Mouse (Mus musculus): ENCODE measurements at regions not wholly inside any gene's neighbourhood (a gene's known extent, or its start where the extent isn't known, plus 50 kb on each side); places are given as distances from the start of the nearest gene placed in this dataset.

DNA sequence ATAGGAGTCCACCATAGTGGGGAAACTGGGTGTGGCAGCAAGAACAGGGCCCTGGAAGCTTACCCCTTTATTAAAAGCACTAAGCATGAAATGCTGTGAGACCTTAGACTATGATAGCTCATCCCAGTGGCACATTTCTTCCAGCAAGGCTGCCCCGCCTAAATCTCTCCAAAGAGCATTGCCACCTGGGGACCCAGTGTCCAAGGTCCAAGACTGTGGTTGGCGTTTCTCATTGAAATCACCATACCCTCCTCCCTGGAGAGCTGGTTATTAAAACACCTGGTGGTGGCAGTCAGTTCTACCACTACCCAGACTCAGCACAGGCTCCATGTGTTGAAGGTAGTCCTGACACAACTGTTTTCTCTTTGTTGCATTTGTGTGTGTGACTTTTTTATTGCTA lies 78.9 kb upstream of the Stt3b start:
- Histone ChIP-seq H3K9me3 (ENCODE audit: control insufficient read depth, low read length) (no peaks in the 10 kb centered on the region), H3K9ac (ENCODE audit: low read length) (no peak overlapping the region), H3K27ac (replicated peaks) (no peak overlapping the region), H3K36me3 (ENCODE audit: control insufficient read depth, insufficient read depth, low read length) (no peaks in the 10 kb centered on the region), H3K4me2 (replicated peaks; ENCODE audit: low read depth) (no peak overlapping the region), H3K4me3 (ENCODE audit: low read depth, low read length) (no peak overlapping the region), H3K4me1 (replicated peaks; ENCODE audit: control insufficient read depth, insufficient read depth) (peaks cover 3% of the 10 kb centered on the region; the same call in 1 of the 2 replicates), H3K27me3 (ENCODE audit: control insufficient read depth, insufficient read depth, low read length) (no peaks in the 10 kb centered on the region)
- ATAC-seq (ENCODE audit: low FRiP score, low TSS enrichment) (no peak), DNase-seq (ENCODE audit: low spot score) (no peak)
- WGBS = 89% methylated on average over 2 of the region's 2 CpGs
- TF ChIP-seq EP300 (optimal IDR thresholded peaks at IDR 0.05) (no peak), CTCF (IDR thresholded peaks at IDR 0.05; ENCODE audit: low read depth) (no peak)

GRCm38 (mm10) chr9:115390880-115391281 lies 80.7 kb upstream of the Stt3b start:
- no peak overlapping the region for H3K27ac ChIP-seq (replicated peaks)
- H3K27me3 ChIP-seq (ENCODE audit: control insufficient read depth, insufficient read depth, low read length) = no peaks in the 10 kb centered on the region
- TF ChIP-seq CTCF (IDR thresholded peaks at IDR 0.05; ENCODE audit: low read depth) (no peak), EP300 (optimal IDR thresholded peaks at IDR 0.05) (no peak)
- no peak overlapping the region for H3K9ac ChIP-seq (ENCODE audit: low read length)
- H3K4me3 ChIP-seq (ENCODE audit: low read depth, low read length) = no peak overlapping the region
- DNase-seq (ENCODE audit: low spot score) = peak; percentile 73
- peak; percentile 62; the same call in 1 of the 2 replicates for ATAC-seq (ENCODE audit: low FRiP score, low TSS enrichment)
- no peaks in the 10 kb centered on the region for H3K36me3 ChIP-seq (ENCODE audit: control insufficient read depth, insufficient read depth, low read length)
- no peaks in the 10 kb centered on the region for H3K9me3 ChIP-seq (ENCODE audit: control insufficient read depth, low read length)
- peak overlapping the region; percentile 15; the same call in 1 of the 2 replicates for H3K4me2 ChIP-seq (replicated peaks; ENCODE audit: low read depth)
- H3K4me1 ChIP-seq (replicated peaks; ENCODE audit: control insufficient read depth, insufficient read depth) = no peaks in the 10 kb centered on the region
- 13% methylated on average over 11 of the region's 11 CpGs for WGBS

GRCm38 (mm10) chr9:115395511-115395910 lies 85.3 kb upstream of the Stt3b start:
- H3K36me3 ChIP-seq (ENCODE audit: control insufficient read depth, insufficient read depth, low read length) = no peaks in the 10 kb centered on the region
- no peaks in the 10 kb centered on the region for H3K27me3 ChIP-seq (ENCODE audit: control insufficient read depth, insufficient read depth, low read length)
- no peak overlapping the region for H3K4me3 ChIP-seq (ENCODE audit: low read depth, low read length)
- ATAC-seq (ENCODE audit: low FRiP score, low TSS enrichment) = no peak
- no peak overlapping the region for H3K9ac ChIP-seq (ENCODE audit: low read length)
- no peak for TF ChIP-seq CTCF (IDR thresholded peaks at IDR 0.05; ENCODE audit: low read depth)
- no peak for TF ChIP-seq EP300 (optimal IDR thresholded peaks at IDR 0.05)
- H3K4me1 ChIP-seq (replicated peaks; ENCODE audit: control insufficient read depth, insufficient read depth) = no peaks in the 10 kb centered on the region
- no peak overlapping the region for H3K4me2 ChIP-seq (replicated peaks; ENCODE audit: low read depth)
- H3K9me3 ChIP-seq (ENCODE audit: control insufficient read depth, low read length) = no peaks in the 10 kb centered on the region
- no peak for DNase-seq (ENCODE audit: low spot score)
- no peak overlapping the region for H3K27ac ChIP-seq (replicated peaks)
- WGBS = 91% methylated on average over 8 of the region's 8 CpGs

DNA sequence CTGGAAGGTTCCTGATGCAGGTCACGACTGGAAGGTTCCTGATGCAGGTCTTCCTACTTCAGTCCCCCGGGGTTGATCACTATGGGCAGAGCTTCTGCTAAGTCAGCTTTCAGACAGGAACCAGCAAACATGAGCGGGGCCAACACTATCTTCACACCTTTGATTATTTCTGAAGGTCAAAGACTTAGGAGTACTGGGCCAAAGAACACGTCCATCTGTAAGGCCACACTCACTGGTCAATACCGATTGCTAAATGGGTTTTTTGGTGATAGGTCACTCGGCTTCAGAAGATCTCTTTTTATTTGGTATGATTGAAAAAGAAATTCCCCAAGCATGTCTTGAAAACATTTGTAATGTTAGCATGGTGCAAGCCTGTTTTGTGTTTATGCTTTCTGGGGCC lies 90.2 kb upstream of the Stt3b start:
- 96% methylated on average over 6 of the region's 6 CpGs for WGBS
- Histone ChIP-seq H3K4me3 (ENCODE audit: low read depth, low read length) (no peak overlapping the region), H3K4me1 (replicated peaks; ENCODE audit: control insufficient read depth, insufficient read depth) (no peaks in the 10 kb centered on the region), H3K9me3 (ENCODE audit: control insufficient read depth, low read length) (no peaks in the 10 kb centered on the region), H3K9ac (ENCODE audit: low read length) (no peak overlapping the region), H3K4me2 (replicated peaks; ENCODE audit: low read depth) (no peak overlapping the region), H3K27ac (replicated peaks) (no peak overlapping the region), H3K27me3 (ENCODE audit: control insufficient read depth, insufficient read depth, low read length) (no peaks in the 10 kb centered on the region), H3K36me3 (ENCODE audit: control insufficient read depth, insufficient read depth, low read length) (no peaks in the 10 kb centered on the region)
- no peak for ATAC-seq (ENCODE audit: low FRiP score, low TSS enrichment)
- TF ChIP-seq CTCF (IDR thresholded peaks at IDR 0.05; ENCODE audit: low read depth) (no peak), EP300 (optimal IDR thresholded peaks at IDR 0.05) (no peak)
- no peak for DNase-seq (ENCODE audit: low spot score)

GRCm38 (mm10) chr9:115401405-115402151 lies 91.4 kb upstream of the Stt3b start:
- TF ChIP-seq CTCF (IDR thresholded peaks at IDR 0.05; ENCODE audit: low read depth) = no peak
- no peak for TF ChIP-seq EP300 (optimal IDR thresholded peaks at IDR 0.05)
- no peak overlapping the region for H3K4me3 ChIP-seq (ENCODE audit: low read depth, low read length)
- H3K4me2 ChIP-seq (replicated peaks; ENCODE audit: low read depth) = no peak overlapping the region
- no peaks in the 10 kb centered on the region for H3K27me3 ChIP-seq (ENCODE audit: control insufficient read depth, insufficient read depth, low read length)
- ATAC-seq (ENCODE audit: low FRiP score, low TSS enrichment) (no peak), DNase-seq (ENCODE audit: low spot score) (no peak)
- WGBS = 69% methylated on average over 13 of the region's 13 CpGs
- no peaks in the 10 kb centered on the region for H3K36me3 ChIP-seq (ENCODE audit: control insufficient read depth, insufficient read depth, low read length)
- H3K4me1 ChIP-seq (replicated peaks; ENCODE audit: control insufficient read depth, insufficient read depth) = no peaks in the 10 kb centered on the region
- no peak overlapping the region for H3K27ac ChIP-seq (replicated peaks)
- H3K9me3 ChIP-seq (ENCODE audit: control insufficient read depth, low read length) = no peaks in the 10 kb centered on the region
- no peak overlapping the region for H3K9ac ChIP-seq (ENCODE audit: low read length)

DNA sequence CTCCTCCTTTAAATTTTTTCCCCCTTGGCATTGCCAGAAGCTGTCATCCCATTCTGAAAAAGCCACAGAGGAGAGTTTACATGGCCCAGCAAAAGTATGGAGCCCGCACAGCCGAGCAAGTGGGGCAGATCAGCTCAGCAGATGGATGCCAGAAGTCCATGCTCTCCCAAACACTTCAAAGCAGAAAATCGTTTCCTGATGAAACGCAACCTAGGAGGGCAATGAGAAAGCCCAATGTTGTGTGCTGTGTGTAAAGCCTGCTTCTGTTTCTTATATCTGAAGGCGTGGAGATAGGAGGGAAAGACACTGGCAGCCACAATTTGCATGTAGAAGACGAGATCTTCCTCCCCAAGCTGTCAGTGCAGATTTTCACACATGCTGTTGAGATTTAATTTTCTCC lies 92.4 kb upstream of the Stt3b start:
- TF ChIP-seq CTCF (IDR thresholded peaks at IDR 0.05; ENCODE audit: low read depth) (no peak), EP300 (optimal IDR thresholded peaks at IDR 0.05) (no peak)
- H3K4me3 ChIP-seq (ENCODE audit: low read depth, low read length) = no peak overlapping the region
- no peaks in the 10 kb centered on the region for H3K27me3 ChIP-seq (ENCODE audit: control insufficient read depth, insufficient read depth, low read length)
- no peaks in the 10 kb centered on the region for H3K9me3 ChIP-seq (ENCODE audit: control insufficient read depth, low read length)
- no peak overlapping the region for H3K4me2 ChIP-seq (replicated peaks; ENCODE audit: low read depth)
- H3K9ac ChIP-seq (ENCODE audit: low read length) = no peak overlapping the region
- H3K36me3 ChIP-seq (ENCODE audit: control insufficient read depth, insufficient read depth, low read length) = no peaks in the 10 kb centered on the region
- WGBS = 63% methylated on average over 6 of the region's 6 CpGs
- ATAC-seq (ENCODE audit: low FRiP score, low TSS enrichment) = no peak
- DNase-seq (ENCODE audit: low spot score) = no peak
- no peaks in the 10 kb centered on the region for H3K4me1 ChIP-seq (replicated peaks; ENCODE audit: control insufficient read depth, insufficient read depth)
- no peak overlapping the region for H3K27ac ChIP-seq (replicated peaks)

All from stomach, postnatal 0 days (tissue).